Mouse (Mus musculus) thymus, postnatal 25 days (tissue): Measurements from ENCODE around the gene Ogfod1.

ENCODE experiments used
- DNase-seq: peaks from one replicate; pipeline ENCODE4 v3.0.0; 2022

The Ogfod1 gene

GRCm38 (mm10) chr8:94036944-94037524, at the start of gene Ogfod1, which contains the start of gene Nudt21:
Gene Ogfod1, plus strand, starts transcription at chr8:94037198.
Gene Nudt21, minus strand, starts transcription at chr8:94037031.
- peak; percentile 94 for DNase-seq

- no peak for DNase-seq
These were observed 47.3 kb upstream of the Ogfod1 start for GRCm38 (mm10) chr8:93989739-93990138.

GRCm38 (mm10) chr8:93998961-93999360, 38.0 kb upstream of the Ogfod1 start:
- no peak for DNase-seq

GRCm38 (mm10) chr8:94004139-94004538, 32.9 kb upstream of the Ogfod1 start:
- no peak for DNase-seq

- peak; percentile 11 for DNase-seq
These were observed 27.7 kb upstream of the Ogfod1 start for GRCm38 (mm10) chr8:94009243-94009845.

GRCm38 (mm10) chr8:94010101-94010705, 26.8 kb upstream of the Ogfod1 start:
- DNase-seq, result peak; percentile 6

GRCm38 (mm10) chr8:94011076-94012012, 25.7 kb upstream of the Ogfod1 start:
- DNase-seq, result no peak

- DNase-seq, result peak; percentile 67
These were observed 24.7 kb upstream of the Ogfod1 start, which contains the start of gene Amfr for GRCm38 (mm10) chr8:94012013-94012951. Gene Amfr, minus strand, starts transcription at chr8:94012842.

- no peak for DNase-seq
These were observed 23.9 kb upstream of the Ogfod1 start for GRCm38 (mm10) chr8:94013026-94013612.

- DNase-seq, result no peak
These were observed 13.1 kb upstream of the Ogfod1 start for GRCm38 (mm10) chr8:94023916-94024315.

GRCm38 (mm10) chr8:94029701-94030100, 7.3 kb upstream of the Ogfod1 start:
- no peak for DNase-seq

- no peak for DNase-seq
These were observed 3.4 kb upstream of the Ogfod1 start for GRCm38 (mm10) chr8:94033601-94034000.

GRCm38 (mm10) chr8:94035200-94035599, 1.8 kb upstream of the Ogfod1 start:
- no peak for DNase-seq

- peak; percentile 66 for DNase-seq
These were observed 457 bp upstream of the Ogfod1 start for GRCm38 (mm10) chr8:94036541-94036940.

GRCm38 (mm10) chr8:94037806-94038205, 808 bp downstream of the Ogfod1 start:
- DNase-seq, result no peak

- no peak for DNase-seq
These were observed 10.8 kb downstream of the Ogfod1 start for GRCm38 (mm10) chr8:94047845-94048244.

- DNase-seq, result no peak
These were observed 15.7 kb downstream of the Ogfod1 start for GRCm38 (mm10) chr8:94052696-94053095.

GRCm38 (mm10) chr8:94057157-94057854, 20.3 kb downstream of the Ogfod1 start:
- DNase-seq, result peak; percentile 34

GRCm38 (mm10) chr8:94066121-94066863, 29.3 kb downstream of the Ogfod1 start:
- no peak for DNase-seq

GRCm38 (mm10) chr8:94068793-94069192, 31.8 kb downstream of the Ogfod1 start:
- no peak for DNase-seq
